Mouse (Mus musculus): ENCODE data around the gene Lhb. TPM values are rescaled to one million over a fixed set of nuclear protein-coding genes. Genes with fewer than 3 reads are reported as not detected.
"Not testable (repeated sequence)": the region's sequence is repeated elsewhere in the genome, so short reads cannot be mapped to it uniquely, and the experiment has no call there.

The Lhb gene
- total RNA-seq, 2 experiments from 2014 or later, result 0.51 to 0.73 TPM

DNA sequence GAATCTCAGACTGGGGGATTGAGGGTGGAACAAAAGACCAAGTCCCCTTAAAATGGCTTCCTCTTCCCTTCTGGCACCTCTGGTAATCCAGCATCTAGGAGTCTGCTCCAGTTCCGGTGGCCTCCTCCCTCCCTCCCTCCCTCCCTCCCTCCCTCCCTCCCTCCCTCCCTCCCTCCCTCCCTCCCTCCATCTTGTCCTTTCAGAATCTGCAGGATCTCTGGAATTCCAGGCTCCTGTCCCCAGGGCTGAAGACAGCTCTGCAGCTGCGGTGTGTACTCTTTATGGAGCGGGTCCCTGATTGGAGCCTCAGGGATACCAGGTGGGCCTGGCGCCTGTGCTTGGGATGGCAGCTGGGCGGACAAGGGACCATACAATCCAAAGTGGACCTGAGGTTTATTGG is 40.7 kb downstream of the Lhb start:
- intact Hi-C loops (cut with DNase I), result no loop called here
- TF ChIP-seq CTCF (IDR thresholded peaks at IDR 0.05), result no peak
- Histone ChIP-seq H3K27ac (peak overlapping the region; percentile 97), H3K4me3 (peak overlapping the region; percentile 97)
- peak; percentile 46 for DNase-seq

GRCm38 (mm10) chr7:45461781-45462180 is 41.2 kb downstream of the Lhb start:
- intact Hi-C loops (cut with DNase I), result no loop called here
- H3K27ac ChIP-seq, result peak overlapping the region; percentile 97
- no peak for DNase-seq
- peak overlapping the region; percentile 39 for H3K4me3 ChIP-seq
- TF ChIP-seq CTCF (IDR thresholded peaks at IDR 0.05), result no peak

DNA sequence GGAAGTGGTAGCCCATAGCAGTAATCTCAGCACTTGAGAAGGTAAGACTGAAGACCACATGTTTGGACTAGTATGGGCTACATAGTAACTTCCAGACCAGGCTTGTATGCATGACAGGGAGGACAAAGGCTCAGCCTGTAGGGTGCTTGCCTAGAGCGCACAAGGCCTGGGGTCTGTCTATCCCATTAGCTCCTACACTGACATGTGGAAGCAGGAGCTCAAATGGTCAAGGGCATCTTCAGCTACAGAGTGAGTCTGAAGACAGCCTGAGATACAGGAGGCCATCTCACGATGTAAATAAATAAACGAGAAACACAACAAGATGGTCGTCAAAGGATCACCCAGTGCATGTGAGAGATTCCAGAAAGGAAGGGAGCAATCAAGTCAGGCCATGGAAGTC is 41.7 kb downstream of the Lhb start:
- TF ChIP-seq CTCF (IDR thresholded peaks at IDR 0.05), result no peak
- Histone ChIP-seq H3K4me3 (no peak overlapping the region), H3K27ac (no peak overlapping the region)
- intact Hi-C loops (cut with DNase I), result no loop called here
- DNase-seq, result peak; percentile 12

GRCm38 (mm10) chr7:45462868-45463267 is 42.2 kb downstream of the Lhb start:
- H3K27ac ChIP-seq; DNase-seq; intact Hi-C loops (cut with DNase I); H3K4me3 ChIP-seq: not testable (repeated sequence)
- TF ChIP-seq CTCF (IDR thresholded peaks at IDR 0.05), result peak; percentile 44

DNA sequence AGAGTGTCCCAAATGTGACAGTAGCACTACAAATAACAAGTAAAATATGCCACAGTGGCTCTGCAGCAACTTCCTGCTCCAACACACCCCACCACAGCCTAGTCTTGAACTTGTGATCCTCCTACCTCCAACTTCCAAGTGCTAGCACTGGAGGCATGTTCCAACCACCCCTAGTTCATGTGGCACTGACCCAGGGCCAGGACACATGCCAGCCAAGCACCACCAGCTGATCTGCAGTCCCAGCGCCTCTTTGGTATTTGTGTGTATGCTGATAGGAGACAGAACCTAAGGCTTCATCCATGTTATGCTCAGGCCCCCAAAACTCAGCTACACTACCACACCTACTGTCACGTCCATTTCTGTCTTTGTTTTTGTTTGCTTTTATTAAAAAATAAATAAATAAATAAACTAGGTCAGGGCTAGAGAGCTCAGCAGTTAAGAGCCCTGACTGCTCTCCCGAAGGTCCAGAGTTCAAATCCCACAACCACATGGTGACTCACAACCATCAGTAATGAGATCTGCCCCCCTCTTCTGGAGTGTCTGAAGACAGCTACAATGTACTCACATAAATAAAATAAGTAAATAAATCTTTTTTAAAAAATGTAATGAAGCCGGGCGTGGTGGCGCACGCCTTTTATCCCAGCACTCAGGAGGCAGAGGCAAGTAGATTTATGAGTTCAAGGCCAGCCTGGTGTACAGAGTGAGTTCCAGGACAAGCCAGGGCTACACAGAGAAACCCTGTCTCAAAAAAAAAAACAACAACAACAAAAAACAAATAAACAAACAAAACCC is 43.6 kb downstream of the Lhb start:
- no peak overlapping the region for H3K27ac ChIP-seq
- intact Hi-C loops (cut with DNase I), result no loop called here
- H3K4me3 ChIP-seq, result no peak overlapping the region
- no peak for TF ChIP-seq CTCF (IDR thresholded peaks at IDR 0.05)
- peak; percentile 50 for DNase-seq

- Histone ChIP-seq H3K4me3 (no peak overlapping the region; the same call in 1 of the 2 replicates), H3K27ac (no peak overlapping the region)
- TF ChIP-seq CTCF (IDR thresholded peaks at IDR 0.05), result no peak
- intact Hi-C loops (cut with DNase I), result loop anchor here (5.0 kb wide), 1 partner anchor 237 kb away; no protein-coding TSS in a partner anchor
- DNase-seq, result no peak
Measured at GRCm38 (mm10) chr7:45465112-45465511, 44.5 kb downstream of the Lhb start.

DNA sequence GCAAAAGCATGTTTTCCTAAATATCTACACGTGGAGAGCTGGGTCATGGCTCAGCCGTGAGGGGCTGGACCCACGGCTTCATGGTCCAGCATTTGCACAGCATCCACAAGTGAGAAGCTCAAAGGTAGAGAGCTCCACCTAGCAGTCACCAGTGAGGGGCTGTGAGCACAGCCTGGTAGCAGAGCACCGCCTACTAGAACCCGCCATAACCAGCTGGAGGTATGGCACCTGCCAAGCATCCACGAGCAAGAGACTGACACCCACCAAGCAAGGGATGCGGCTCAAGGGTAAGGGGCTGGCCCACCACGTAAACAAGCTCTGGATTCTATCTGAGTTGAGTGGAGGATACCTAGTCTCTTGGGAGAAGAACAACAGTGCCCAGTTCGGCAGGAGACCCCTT is 44.9 kb downstream of the Lhb start:
- intact Hi-C loops (cut with DNase I), result loop anchor here (5.0 kb wide), 1 partner anchor 237 kb away; no protein-coding TSS in a partner anchor
- peak overlapping the region; percentile 90 for H3K4me3 ChIP-seq
- DNase-seq, result no peak
- H3K27ac ChIP-seq, result no peak overlapping the region
- no peak for TF ChIP-seq CTCF (IDR thresholded peaks at IDR 0.05)

- peak within 1 kb of the TSS; percentile 93 for H3K27ac ChIP-seq
- DNase-seq, result peak; percentile 97
- intact Hi-C loops (cut with DNase I), result loop anchor here (5.0 kb wide), 1 partner anchor 236 kb away; no protein-coding TSS in a partner anchor
- H3K4me3 ChIP-seq, result peak within 1 kb of the TSS; percentile 90
- no peak; the same call in 1 of the 2 replicates for TF ChIP-seq CTCF (IDR thresholded peaks at IDR 0.05)
Measured at GRCm38 (mm10) chr7:45466283-45467089, 45.9 kb downstream of the Lhb start, which contains the start of gene Bax. Gene Bax, minus strand, starts transcription at chr7:45466898.

- no peak for TF ChIP-seq CTCF (IDR thresholded peaks at IDR 0.05)
- intact Hi-C loops (cut with DNase I), result loop anchor here (5.0 kb wide), 1 partner anchor 235 kb away; no protein-coding TSS in a partner anchor
Measured at GRCm38 (mm10) chr7:45467090-45467670, 46.6 kb downstream of the Lhb start.

GRCm38 (mm10) chr7:45470869-45471268 is 50.2 kb downstream of the Lhb start:
- intact Hi-C loops (cut with DNase I), result loop anchor here (1.0 kb wide), 1 partner anchor 55 kb away; the partner anchor contains the start of genes Plekha4 and Ppp1r15a
- DNase-seq, result peak; percentile 75
- Histone ChIP-seq H3K27ac (peak overlapping the region; percentile 48), H3K4me3 (no peak overlapping the region)
- peak; percentile 89 for TF ChIP-seq CTCF (IDR thresholded peaks at IDR 0.05)

More at GRCm38 (mm10) chr7:45467090-45467670, 46.6 kb downstream of the Lhb start:
- H3K4me3 ChIP-seq, result peak overlapping the region; percentile 90
- DNase-seq, result no peak
- H3K27ac ChIP-seq, result peak overlapping the region; percentile 93

Small RNA genes within 50 kb of the gene (microRNA-seq; reads per million reads assigned to microRNA genes)
- gene Gm22133, result not detected

Other genes starting within 250 kb of the Lhb start
- not detected for gene Gfy, start 241.3 kb upstream of the Lhb start, total RNA-seq (2021)
- gene Pth2, start 239.8 kb upstream of the Lhb start, total RNA-seq (2021), result not detected
- gene Ccdc155, start 215.9 kb upstream of the Lhb start, total RNA-seq (2021), result not detected
- not detected for gene Dkkl1, start 208.7 kb upstream of the Lhb start, total RNA-seq (2021)
- gene Tead2, start 205.1 kb upstream of the Lhb start, total RNA-seq (2021), result 1 to 10 TPM; 2.6 to 4.1 TPM
- 1 to 10 TPM in 1 of 2 experiments, under 1 TPM in 1; 0.69 to 1.3 TPM for gene Cd37, start 181.7 kb upstream of the Lhb start, total RNA-seq (2021)
- gene Slc6a16, start 179.7 kb upstream of the Lhb start, total RNA-seq (2021), result not detected
- not detected for gene Slc6a21, start 143.3 kb upstream of the Lhb start, total RNA-seq (2021)
- gene Trpm4, start 87.0 kb upstream of the Lhb start, total RNA-seq (2021), result 10 to 100 TPM; 33.9 to 34.7 TPM
- gene Hrc, start 85.5 kb upstream of the Lhb start, total RNA-seq (2021), result 1,000 to 10,000 TPM in 1 of 2 experiments, 100 to 1,000 TPM in 1; 818 to 1,018 TPM
- gene Ppfia3, start 53.8 kb upstream of the Lhb start, total RNA-seq (2021), result under 1 TPM; 0.08 to 0.10 TPM
- not detected for gene Lin7b, start 50.2 kb upstream of the Lhb start, total RNA-seq (2021)
- gene Snrnp70, start 25.1 kb upstream of the Lhb start, total RNA-seq (2021), result 10 to 100 TPM; 87.9 to 90.7 TPM
- 10 to 100 TPM; 68.4 to 95.8 TPM for gene Kcna7, start 15.2 kb upstream of the Lhb start, total RNA-seq (2021)
- 1 to 10 TPM; 3.6 to 4.9 TPM for gene Ntf5, start 7.1 kb upstream of the Lhb start, total RNA-seq (2021)
- gene Gys1, start 14.0 kb downstream of the Lhb start, total RNA-seq (2021), result 100 to 1,000 TPM; 279 to 365 TPM
- 10 to 100 TPM; 18.2 to 28.1 TPM for gene Ruvbl2, start 17.3 kb downstream of the Lhb start, total RNA-seq (2021)
- 100 to 1,000 TPM; 122 to 149 TPM for gene Ftl1, start 39.1 kb downstream of the Lhb start, total RNA-seq (2021)
- 10 to 100 TPM; 17.6 to 18.4 TPM for gene Bax, start 46.1 kb downstream of the Lhb start, total RNA-seq (2021)
- under 1 TPM in 1 of 2 experiments, not detected in 1; 0.39 TPM for gene Tulp2, start 61.1 kb downstream of the Lhb start, total RNA-seq (2021)
- 1 to 10 TPM; 5.5 to 8.4 TPM for gene Gm45808, start 66.0 kb downstream of the Lhb start, total RNA-seq (2021)
- gene Dhdh, start 68.0 kb downstream of the Lhb start, total RNA-seq (2021), result 10 to 100 TPM; 13.1 to 22.9 TPM
- gene Nucb1, start 89.6 kb downstream of the Lhb start, total RNA-seq (2021), result 10 to 100 TPM; 55.1 to 61.8 TPM
- 10 to 100 TPM; 28.3 to 28.5 TPM for gene Ppp1r15a, start 105.4 kb downstream of the Lhb start, total RNA-seq (2021)
- 1 to 10 TPM; 3.4 to 3.5 TPM for gene Plekha4, start 105.5 kb downstream of the Lhb start, total RNA-seq (2021)
- 1 to 10 TPM; 1.0 to 1.3 TPM for gene Hsd17b14, start 134.1 kb downstream of the Lhb start, total RNA-seq (2021)
- 100 to 1,000 TPM in 1 of 2 experiments, 10 to 100 TPM in 1; 91.4 to 106 TPM for gene Bcat2, start 149.3 kb downstream of the Lhb start, total RNA-seq (2021)
- not detected for gene Fgf21, start 194.7 kb downstream of the Lhb start, total RNA-seq (2021)
- gene Fut1, start 196.5 kb downstream of the Lhb start, total RNA-seq (2021), result not detected
- under 1 TPM in 1 of 2 experiments, not detected in 1; 0.20 TPM for gene Izumo1, start 201.0 kb downstream of the Lhb start, total RNA-seq (2021)
- gene Rasip1, start 206.7 kb downstream of the Lhb start, total RNA-seq (2021), result 1 to 10 TPM; 5.7 to 8.0 TPM
- gene Mamstr, start 219.2 kb downstream of the Lhb start, total RNA-seq (2021), result 10 to 100 TPM; 18.7 to 44.9 TPM
- gene Fut2, start 245.6 kb downstream of the Lhb start, total RNA-seq (2021), result under 1 TPM; 0.14 to 0.28 TPM

All from gastrocnemius, adult 2 months (tissue).